Mouse (Mus musculus) cerebellum, adult 2 months (tissue): Measurements from ENCODE around the gene Dhx15.
"Not testable (repeated sequence)": the region's sequence is repeated elsewhere in the genome, so short reads cannot be mapped to it uniquely, and the experiment has no call there.

Source experiments
- CTCF ChIP-seq: fragments of 200-500 bp; IDR thresholded peaks from 2 replicates; pipeline ENCODE4 v1.5.1; 2011; ENCODE audit warnings: low read depth, mild to moderate bottlenecking, control low read depth, low read length, moderate library complexity, borderline replicate concordance; ENCODE audit not compliant: insufficient read depth
- POLR2A ChIP-seq: fragments of 200-500 bp; IDR thresholded peaks from 2 replicates; pipeline ENCODE4 v1.6.1; 2011; ENCODE audit warnings: low read length, control low read depth, borderline replicate concordance; ENCODE audit not compliant: insufficient read depth

GRCm38 (mm10) chr5:52236585-52236984 lies 46.3 kb upstream of the Dhx15 start:
- not testable (repeated sequence) for TF ChIP-seq POLR2A, CTCF
